Mouse (Mus musculus) frontal cortex, postnatal 36 days (tissue): ENCODE results near the gene Arsj.

Experiments
- DNase-seq, 2 experiments: peaks; one replicate each; pipeline ENCODE4 v3.0.0; 2022; ENCODE audit warnings: low spot score in 2 of 2

Gene Arsj

GRCm38 (mm10) chr3:126363568-126364505, at the start of gene Arsj:
TSS of gene Arsj (plus strand) at chr3:126363684.
- peak; percentile 42 to 52 for DNase-seq

DNA sequence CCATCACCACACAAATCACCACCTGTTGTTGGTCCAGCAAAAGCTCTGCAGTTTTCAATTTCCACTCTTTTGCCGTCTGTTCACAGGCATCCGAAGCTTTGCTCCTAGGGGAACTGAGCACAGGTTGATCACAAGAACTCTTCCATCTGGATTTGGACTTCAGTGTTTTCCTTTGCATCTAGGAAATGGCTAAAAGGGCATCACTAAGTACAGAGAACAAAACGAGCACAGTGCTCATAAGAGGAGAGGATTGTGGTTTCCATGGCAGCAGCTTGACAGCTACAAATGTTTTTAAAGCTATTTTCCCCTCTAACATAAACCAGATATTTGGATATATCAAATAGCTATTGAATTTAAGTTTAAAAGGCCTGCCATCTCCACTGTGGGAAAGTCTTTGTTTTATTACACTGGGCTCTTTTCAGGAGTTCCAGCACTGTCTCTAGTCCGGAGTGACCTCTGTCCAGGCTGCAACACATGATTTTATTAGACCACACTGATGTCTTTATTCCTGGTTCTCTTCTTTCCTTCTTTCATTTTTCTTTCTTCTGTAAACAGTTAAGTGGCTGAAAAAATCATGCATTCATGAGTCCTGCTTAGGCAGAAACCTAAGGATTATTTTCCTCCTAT, 38.5 kb upstream of the Arsj start:
- no peak for DNase-seq

GRCm38 (mm10) chr3:126325891-126326627, 37.4 kb upstream of the Arsj start:
- DNase-seq, result no peak

GRCm38 (mm10) chr3:126326628-126327325, 36.7 kb upstream of the Arsj start:
- DNase-seq, result no peak

GRCm38 (mm10) chr3:126335329-126335728, 28.2 kb upstream of the Arsj start:
- no peak for DNase-seq

GRCm38 (mm10) chr3:126344745-126345144, 18.7 kb upstream of the Arsj start:
- no peak for DNase-seq

- no peak for DNase-seq
Measured at GRCm38 (mm10) chr3:126359760-126360159, 3.7 kb upstream of the Arsj start.

- peak in 1 of 2 experiments; percentile 17 for DNase-seq
Measured at GRCm38 (mm10) chr3:126362392-126362791, 1.1 kb upstream of the Arsj start.

- DNase-seq, result peak; percentile 13 to 35
Measured at GRCm38 (mm10) chr3:126362931-126363525, 456 bp upstream of the Arsj start.

- no peak for DNase-seq
Measured at GRCm38 (mm10) chr3:126364555-126364954, 1.1 kb downstream of the Arsj start.

DNA sequence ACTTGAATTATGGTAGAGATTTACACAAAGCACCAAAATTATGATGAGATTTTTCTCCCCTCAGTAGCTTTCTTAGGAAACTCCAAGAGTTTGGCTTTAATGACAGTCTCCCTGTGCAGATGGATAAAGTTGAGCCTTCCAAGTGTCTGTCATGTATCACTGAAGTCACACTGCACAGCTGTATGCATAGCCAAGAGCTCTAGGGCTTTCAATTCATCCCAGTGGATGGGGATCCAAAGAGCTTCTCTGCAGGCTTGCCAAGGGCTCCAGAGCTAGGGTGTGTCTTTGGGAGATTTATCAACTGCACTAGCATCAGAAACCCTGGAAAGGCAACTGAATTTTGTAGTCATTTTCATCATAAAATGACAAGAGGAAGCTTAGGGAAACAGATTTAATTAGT, 7.1 kb downstream of the Arsj start:
- DNase-seq, result no peak

GRCm38 (mm10) chr3:126372815-126373545, 9.5 kb downstream of the Arsj start:
- DNase-seq, result no peak

- DNase-seq, result no peak
Measured at GRCm38 (mm10) chr3:126373721-126374120, 10.2 kb downstream of the Arsj start.

- DNase-seq, result no peak
Measured at GRCm38 (mm10) chr3:126379252-126379651, 15.8 kb downstream of the Arsj start.

DNA sequence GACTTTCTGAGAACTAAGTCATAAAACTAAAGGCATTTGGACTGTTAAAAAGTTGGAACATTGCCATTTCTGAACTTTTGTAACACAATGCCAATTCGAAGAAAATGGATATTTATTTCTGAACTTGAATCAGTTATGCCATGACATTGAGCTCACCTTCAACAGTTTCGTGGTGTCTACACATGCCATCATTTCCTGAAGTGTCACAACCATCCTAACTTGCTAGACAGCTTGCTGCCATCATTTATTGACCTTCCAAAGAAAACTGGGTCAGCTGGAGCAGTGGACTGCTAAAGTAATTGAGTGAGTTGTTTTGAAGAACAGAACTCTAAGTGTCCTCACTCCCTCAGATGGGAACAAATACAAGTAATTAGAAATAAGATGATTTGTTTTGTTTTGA, 16.2 kb downstream of the Arsj start:
- no peak for DNase-seq

GRCm38 (mm10) chr3:126383276-126383675, 19.8 kb downstream of the Arsj start:
- DNase-seq, result no peak

- DNase-seq, result peak in 1 of 2 experiments; percentile 45
Measured at GRCm38 (mm10) chr3:126384657-126385438, 21.4 kb downstream of the Arsj start.

DNA sequence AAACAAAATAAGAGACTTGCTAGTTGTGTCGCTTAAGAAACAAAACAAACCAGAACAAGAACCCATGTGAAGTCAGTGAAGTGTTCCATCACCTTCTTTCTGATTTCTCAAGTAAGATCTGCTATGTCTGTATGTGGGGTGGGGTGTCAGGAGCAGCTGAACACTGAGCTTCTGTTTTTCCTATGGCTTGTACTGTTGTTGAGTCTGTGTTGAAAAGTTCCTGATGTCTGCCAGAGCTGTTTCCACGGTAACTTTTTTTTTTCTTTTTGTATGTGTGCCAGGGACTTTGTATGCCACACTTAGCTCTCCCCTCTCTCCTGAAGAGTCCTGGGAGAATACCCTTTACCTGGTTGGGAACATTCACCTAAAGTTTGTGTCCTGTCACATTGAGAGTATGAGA, 34.0 kb downstream of the Arsj start:
- no peak for DNase-seq

DNA sequence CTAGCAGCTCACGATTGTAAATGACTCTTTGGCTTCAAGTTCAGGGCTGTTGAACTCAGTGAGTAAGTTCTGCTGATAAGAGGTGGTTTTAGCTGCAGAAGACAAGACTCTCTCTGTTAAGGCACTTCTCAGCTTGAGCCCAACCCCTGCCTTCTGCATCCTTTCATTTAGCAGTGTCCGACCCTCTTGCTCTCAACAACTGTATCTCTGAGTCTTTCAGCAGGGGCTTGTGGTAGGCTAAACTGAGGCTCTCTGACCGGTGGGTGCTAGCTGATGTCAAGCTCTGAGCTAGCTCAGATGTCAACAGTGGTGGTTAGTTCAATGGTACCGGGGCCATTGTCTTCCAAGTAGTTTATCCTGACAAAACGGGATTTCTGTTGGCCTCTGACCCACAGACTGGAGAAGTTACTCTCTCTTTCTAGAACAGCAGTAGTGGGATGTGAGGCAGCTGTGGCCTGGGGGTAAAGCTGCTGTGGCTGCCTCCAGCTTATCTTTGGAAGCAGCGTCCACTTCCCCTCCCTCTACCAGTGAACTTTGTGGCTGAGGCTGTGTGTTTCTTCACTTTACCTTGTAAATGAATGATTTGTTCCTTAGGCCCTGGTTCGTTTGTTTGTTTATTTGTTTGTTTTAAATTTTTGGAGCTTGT, 34.6 kb downstream of the Arsj start:
- no peak for DNase-seq
